Mouse (Mus musculus) megakaryocyte, embryonic 14.5 days (primary cell): Measurements from ENCODE around the gene Fam117a.

ENCODE experiments used
- FLI1 ChIP-seq: IDR thresholded peaks from 2 replicates; pipeline ENCODE4 v1.6.1; 2012; ENCODE audit warnings: low read length, inconsistent platforms, mixed read lengths
- GATA1 ChIP-seq: IDR thresholded peaks from 3 replicates; pipeline ENCODE4 v1.6.1; 2012; ENCODE audit warnings: mixed read lengths, low read length, inconsistent platforms, borderline replicate concordance

GRCm38 (mm10) chr11:95403382-95404340, 66.8 kb downstream of the Fam117a start:
- no peak for TF ChIP-seq FLI1
- no peak for TF ChIP-seq GATA1
